23 mouse cellular contexts compared by ENCODE assay signal in the genomic region with DNA sequence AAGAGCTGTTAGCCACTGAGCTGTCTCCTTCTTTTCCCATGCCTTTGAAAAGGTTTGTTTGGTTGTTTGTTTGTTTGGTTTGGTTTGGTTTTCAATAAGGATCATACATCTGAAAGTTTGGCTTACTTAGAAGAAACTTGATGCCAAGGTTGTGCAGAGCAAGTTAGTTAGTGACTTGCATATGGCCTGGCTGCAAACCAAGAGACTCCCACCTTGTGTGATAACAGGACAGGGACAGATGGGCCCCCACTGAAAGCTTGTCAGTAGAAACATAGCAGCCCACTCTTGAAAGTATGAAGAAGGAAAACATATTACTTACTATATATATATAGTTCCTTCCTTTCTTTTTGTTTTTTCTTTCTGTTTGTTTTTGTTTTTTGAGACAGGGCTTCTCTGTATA. TPM values are rescaled to one million over a fixed set of nuclear protein-coding genes. Genes with fewer than 3 reads are reported as not detected.
"Had no signal": no experiment of that assay in that cellular context is flagged by ENCODE, and none has a peak within 500 bp of the region (broad histone marks: within the 10 kb centered on the region; RNA-seq: fewer than 3 reads in every experiment).

No protein-coding gene starts in this region.

- H3K9ac ChIP-seq: liver, postnatal 0 days; lung, embryonic 15.5 days; midbrain, embryonic 13.5 days; midbrain, embryonic 15.5 days; neural tube, embryonic 12.5 days had no signal

- ATAC-seq: liver, postnatal 0 days; lung, postnatal 0 days; midbrain, embryonic 13.5 days; midbrain, embryonic 15.5 days had no signal

- H3K36me3 ChIP-seq: lung, embryonic 15.5 days; midbrain, embryonic 13.5 days; midbrain, embryonic 15.5 days; neural tube, embryonic 12.5 days had no signal

- H3K9me3 ChIP-seq: lung, embryonic 15.5 days; midbrain, embryonic 13.5 days; midbrain, embryonic 15.5 days; neural tube, embryonic 12.5 days had no signal

- H3K4me1 ChIP-seq: lung, embryonic 15.5 days; megakaryocyte, embryonic 14.5 days; midbrain, embryonic 15.5 days; neural tube, embryonic 12.5 days had no signal

- H3K27me3 ChIP-seq: lung, embryonic 15.5 days; midbrain, embryonic 13.5 days; midbrain, embryonic 15.5 days; neural tube, embryonic 12.5 days had no signal

- H3K4me2 ChIP-seq: lung, embryonic 15.5 days; midbrain, embryonic 11.5 days; midbrain, embryonic 13.5 days; midbrain, embryonic 15.5 days; neural tube, embryonic 12.5 days had no signal

- H3K27ac ChIP-seq: lung, embryonic 15.5 days; macrophage; midbrain, embryonic 13.5 days; midbrain, embryonic 15.5 days; neural tube, embryonic 12.5 days had no signal

- DNase-seq: liver, postnatal 0 days; lung, adult 2 months; lung, postnatal 14 days; lung, postnatal 36 days; right cerebral cortex, postnatal 14 days; thymus, adult 18-20 months; thymus, postnatal 14 days; thymus, postnatal 36 days had no signal

- H3K4me3 ChIP-seq: lung, embryonic 15.5 days; megakaryocyte, embryonic 14.5 days; midbrain, embryonic 13.5 days; midbrain, embryonic 15.5 days; neural tube, embryonic 12.5 days had no signal

RNA-seq across cellular contexts. Expression of a gene that starts 49.3 kb away (rescaled TPM):
- total RNA-seq: midbrain, postnatal 0 days; monocyte, adult 5-6 weeks; neutrophil, adult 5-6 weeks had no signal
- polyA plus RNA-seq: liver, postnatal 0 days; lung, adult 2 months; lung, embryonic 15.5 days; macrophage; midbrain, embryonic 11.5 days; midbrain, embryonic 13.5 days; midbrain, embryonic 15.5 days; midbrain, postnatal 0 days; neural tube, embryonic 12.5 days; neural tube, embryonic 14.5 days; stomach, embryonic 14.5 days; stomach, embryonic 16.5 days; thymus, postnatal 0 days had no signal
